Mouse (Mus musculus) gastrocnemius, postnatal 25 days (tissue): Measurements from ENCODE around the gene Rapgef4. TPM values are rescaled to one million over a fixed set of nuclear protein-coding genes. Genes with fewer than 3 reads are reported as not detected.

ENCODE experiments used
- DNase-seq: peaks from one replicate; pipeline ENCODE4 v3.0.0; 2022
- total RNA-seq, 2 experiments: library from RNA; stranded (reverse); gene quantifications; 1 replicate in 1 of 2; 2 replicates in 1 of 2; pipeline ENCODE4 v1.2.3; 2021

The Rapgef4 gene
- total RNA-seq, 2 experiments from 2014 or later: 1.8 to 2.3 TPM

DNA sequence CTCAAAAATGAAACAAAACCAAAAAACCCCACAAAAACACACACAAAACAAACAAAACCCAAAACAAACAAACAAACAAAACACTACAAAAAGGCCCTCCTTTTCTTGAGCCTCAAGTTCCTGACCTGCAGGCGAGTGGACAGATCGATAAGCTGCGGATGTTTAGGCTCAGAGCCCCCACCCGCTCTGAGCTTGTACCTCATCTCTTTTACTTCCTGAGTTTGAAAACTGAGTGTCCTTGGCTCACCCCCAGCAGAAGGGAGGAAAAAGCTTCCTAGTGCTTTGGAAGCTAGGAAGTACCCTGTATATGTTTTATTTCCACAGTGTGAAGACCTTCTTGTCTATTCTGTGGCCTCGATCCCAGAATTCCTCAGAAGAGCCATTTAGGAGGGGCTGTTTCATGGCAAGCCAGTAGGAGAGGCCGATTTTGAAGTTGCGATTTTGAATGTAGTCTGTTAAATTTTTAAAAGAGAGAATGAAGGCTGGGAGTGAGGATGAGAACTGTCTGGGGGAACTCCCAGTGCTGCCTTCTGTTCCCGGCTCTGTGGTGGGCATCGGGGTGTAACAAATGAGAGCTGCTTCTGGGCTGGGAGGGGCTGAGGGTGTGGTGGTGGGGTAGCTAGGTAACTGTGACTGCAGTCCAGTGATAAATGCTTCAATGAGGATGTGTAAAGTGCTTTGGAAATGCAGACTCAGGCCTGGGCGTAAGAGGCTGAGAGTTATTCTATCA is 2.0 kb downstream of the Rapgef4 start:
- DNase-seq: no peak

DNA sequence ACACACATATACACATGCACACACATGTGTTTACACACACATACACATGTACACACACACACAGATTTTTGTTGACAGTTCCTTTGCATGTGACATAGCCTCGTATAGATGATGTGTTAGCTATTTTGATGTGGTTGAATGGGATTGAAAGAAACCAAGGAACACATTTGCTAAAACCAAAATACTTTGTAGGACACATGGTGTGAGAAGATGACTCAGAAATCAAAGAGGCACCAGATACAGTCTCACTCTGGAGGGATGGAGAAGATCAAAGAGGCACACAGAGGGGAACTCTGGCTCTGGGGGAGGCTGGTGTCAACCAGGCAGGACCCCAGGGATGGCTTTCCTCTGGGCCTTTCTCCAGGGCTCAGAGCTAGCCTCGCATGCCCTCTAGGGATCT is 4.7 kb downstream of the Rapgef4 start:
- DNase-seq: no peak

DNA sequence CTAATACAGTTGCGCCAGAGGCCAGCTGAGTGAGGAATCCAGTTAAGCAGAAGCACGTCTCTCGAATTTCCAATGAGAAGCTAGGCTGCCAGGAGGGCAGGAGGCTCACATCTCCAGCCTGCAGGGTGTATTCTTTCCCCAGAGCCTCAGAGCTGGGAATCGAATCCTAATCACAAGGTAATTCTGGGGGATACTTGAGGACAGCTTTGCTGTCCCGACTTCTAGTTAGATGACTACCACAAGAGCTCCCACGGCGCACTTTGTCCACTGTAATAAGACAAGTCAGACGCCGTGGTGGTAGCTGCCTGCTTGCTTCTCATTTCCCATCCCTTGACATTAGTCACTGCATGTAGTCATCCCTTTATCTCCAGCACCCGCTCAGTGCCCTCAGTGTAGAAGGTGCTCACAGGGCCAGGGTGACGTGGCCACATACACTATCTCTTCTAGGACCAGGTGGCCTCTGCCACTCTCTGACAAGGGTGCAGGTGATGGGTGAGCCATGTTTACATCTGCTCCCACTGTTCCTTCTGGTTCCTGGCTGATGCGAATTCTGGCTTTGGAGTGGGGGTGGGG is 5.3 kb downstream of the Rapgef4 start:
- no peak for DNase-seq

DNA sequence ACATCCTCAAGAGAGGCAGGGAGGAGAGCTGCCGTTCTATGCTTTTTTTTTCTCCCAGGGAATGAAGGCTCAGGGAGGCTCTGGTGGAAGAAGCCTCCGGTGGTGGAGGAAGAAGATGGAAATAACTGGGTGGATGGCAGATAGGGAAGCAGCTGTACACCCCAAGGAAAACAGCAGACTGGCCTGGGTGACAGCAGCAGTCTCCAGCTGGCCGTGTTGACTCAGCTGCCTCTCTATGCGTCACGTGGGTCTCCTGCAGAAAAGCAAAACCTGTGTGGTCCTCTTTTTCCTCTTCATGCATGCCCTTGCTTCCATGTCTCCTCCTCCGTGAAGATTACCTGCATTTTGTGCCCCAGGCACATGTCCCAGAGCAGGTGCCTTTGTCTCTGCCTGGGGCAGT is 7.5 kb downstream of the Rapgef4 start:
- no peak for DNase-seq

DNA sequence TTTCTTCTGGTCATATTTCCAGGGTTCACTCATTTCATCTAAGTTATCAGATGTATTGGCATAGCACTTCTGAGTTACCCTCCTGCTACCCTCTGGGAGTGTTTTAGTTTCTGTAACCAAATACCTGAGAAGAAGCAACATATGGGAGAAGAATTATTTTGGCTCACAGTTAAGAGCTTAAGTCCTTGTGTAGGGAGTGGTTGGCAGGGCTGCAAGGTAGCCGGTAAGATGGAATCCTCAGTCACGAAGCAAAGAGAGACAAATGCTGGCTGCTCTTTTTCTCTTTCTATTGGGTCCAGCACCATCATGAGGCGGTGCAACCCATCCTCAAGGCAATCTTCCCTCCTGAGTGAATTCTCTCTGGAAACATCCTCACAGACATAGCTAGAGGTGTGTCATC is 11.1 kb downstream of the Rapgef4 start:
- no peak for DNase-seq

DNA sequence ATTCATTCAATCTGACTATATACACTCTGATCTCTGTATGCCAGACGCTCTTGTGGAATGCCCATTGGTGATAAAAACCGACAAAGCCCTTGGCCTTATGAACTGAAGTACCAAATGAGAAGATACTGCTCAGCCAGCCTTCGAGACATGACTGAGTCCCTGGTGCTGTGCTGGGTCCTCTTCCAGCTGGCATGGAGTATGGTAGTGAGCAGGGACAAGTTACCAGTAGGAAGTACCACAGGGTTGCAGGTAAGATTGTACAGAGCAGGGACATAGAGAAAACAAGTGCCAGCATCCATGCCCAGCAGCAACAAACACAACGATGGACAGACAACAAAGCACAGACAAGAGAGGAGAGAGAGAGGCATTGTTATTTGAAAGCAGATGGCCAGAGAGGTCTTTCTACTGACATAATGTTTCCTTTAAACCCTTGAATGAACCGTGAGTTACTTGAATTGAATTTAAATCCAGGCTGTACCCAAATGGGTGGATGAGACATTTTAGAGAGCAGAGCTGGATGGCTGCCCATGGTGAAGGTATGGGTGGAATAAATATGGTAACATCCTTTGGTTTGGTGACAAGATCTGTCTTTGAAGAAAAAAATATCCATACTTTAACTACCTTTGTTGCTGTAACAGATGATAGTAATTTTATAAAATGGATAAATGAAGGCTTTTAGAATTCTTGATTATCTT is 12.8 kb downstream of the Rapgef4 start:
- no peak for DNase-seq

DNA sequence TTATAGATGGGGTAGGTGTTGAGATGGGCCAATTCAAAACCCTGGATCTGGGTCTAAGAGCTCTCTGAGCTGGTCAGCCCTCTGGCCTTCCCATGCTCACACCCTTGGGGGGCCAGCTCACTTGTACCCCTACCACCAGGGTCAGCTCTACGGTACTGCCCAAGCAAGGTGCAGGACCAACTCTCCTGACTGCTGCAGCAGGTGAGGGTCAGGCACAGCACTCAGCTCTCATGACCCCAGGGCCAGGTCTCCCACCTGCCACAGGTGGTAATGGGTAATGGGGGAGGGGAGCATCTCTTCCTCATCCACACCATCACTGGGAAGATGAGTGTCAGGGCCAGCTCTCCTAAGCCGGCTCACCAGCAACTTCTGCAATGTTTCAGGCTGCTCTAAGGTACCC is 17.5 kb downstream of the Rapgef4 start:
- no peak for DNase-seq

DNA sequence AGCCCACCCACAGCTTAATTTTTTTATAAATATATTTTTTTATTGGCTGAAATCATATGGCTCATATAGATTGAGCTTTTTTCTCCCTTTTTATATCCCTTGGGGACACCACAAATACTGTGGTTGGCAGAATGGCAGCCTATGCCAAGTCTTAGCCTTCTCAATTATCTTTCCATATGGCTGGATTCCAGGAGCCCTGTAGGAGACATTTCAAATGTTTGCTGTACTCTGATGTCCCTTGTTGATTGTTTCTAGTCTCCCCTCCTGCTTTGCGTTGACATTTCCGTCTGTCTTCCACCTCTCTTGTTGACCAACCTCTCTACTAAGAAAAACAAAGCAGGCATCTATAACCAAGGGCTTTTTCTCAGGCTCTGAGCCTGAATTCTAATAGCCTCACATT is 19.1 kb downstream of the Rapgef4 start:
- no peak for DNase-seq

DNA sequence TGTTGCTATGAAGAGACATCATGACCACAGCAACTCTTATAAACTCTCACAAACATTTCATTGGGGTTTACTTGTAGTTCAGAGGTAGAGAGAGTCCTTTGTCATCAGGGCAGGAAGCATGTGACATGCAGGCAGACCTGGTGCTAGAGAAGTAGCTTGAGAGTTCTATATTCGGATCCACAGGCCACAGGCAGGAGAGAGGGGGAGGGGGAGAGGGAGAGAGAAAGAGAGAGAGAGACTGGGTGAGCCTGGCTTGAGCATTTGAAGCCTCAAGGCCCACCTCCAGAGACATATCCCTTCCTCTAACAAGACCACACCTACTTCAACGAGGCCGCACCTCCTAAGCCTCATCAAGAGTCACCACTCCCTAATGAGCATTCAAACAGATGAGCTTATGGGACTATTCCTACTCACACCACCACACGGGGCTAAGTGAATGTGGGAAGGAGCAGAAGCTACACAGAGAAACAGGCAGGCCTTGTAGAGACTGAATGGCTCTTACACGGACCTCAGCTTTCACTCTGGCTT is 21.9 kb downstream of the Rapgef4 start:
- no peak for DNase-seq

DNA sequence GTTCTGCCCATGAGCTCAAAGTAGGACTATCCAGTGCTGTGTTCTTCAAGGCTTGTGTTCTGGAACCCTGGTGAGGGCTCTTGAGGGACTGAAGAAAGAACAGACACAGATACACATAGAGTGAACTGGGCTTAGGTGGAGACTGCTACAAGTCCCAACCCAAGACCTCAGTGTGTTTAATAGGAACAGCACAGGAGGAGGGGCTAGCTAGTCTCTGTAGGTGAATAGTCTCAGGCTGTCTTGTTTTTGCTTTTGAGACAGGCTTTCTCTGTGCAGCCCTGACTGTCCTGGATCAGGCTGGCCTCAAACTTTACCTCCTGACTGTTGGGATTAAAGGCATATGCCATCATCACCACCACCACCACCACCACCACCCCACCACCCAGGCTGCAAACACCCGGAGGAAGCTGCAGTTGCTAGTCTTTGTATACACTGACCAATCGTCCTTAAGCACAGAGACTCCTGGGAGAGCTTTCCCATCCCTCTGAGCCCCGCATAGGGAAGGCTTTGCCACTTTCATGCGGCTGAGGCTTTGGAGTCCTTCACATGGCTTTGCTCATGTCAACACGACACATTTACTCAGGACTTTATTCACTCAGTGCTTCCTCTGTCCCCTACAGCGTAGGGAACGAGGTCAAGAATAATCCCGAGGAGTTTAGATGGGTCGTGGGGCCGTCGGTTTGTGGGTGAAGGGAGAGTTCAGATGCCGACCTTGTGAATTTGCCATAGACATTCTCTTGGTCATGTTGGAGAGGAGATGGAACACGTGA is 22.9 kb downstream of the Rapgef4 start:
- DNase-seq: no peak

DNA sequence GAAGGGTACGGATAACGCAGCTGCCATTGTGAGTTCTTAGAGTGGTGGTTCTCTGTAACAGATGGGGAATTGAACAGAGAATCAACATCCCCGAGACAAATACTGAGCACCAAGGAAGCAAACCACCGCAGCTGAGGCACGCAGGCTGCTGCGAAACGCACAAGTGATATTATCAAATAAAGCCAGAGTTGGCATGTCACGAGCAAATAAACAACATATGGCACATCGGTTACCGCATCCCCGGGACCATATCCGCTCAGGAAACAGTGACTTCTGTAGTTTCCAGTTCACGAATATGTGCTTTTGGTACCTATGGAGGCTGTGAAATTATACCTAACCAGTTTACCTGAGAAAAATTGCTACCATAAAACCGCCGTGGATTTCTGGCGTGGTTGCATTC is 24.0 kb downstream of the Rapgef4 start:
- no peak for DNase-seq

DNA sequence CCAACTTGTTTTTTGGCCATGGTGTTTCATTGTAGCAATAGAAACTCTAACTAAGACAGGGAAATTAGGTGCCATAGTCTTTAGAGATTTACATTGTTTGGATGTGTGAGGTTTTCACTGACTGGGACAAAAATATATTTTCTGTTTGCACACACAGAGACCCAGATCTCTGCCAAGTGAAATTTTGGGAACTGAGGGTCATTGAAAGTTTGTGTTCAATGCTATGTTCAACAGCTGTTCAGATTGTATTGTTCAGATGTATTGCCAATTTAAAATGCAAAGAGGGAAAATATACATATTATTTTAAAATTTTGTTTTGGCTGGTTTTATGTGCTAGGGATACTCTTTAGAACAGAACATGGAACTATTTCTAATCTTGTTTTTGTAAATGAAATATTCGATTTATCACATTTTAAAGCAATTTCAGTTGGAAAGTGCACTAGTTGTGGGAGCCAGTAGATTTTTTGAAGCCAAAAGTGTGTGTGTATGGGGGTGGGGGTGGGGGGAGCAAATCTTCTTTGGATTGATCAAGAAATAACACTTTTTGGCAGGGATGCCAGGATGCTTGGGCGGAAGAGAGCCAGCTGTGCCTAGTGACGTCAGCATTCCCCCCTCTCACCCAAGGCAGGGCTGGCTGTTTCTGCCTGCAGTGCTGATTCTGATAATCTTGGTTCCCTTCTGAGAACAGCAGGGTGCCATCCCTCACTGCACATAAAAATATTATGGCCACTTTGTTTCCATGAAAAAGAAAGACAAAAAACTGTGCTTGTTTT is 28.6 kb downstream of the Rapgef4 start:
- no peak for DNase-seq

DNA sequence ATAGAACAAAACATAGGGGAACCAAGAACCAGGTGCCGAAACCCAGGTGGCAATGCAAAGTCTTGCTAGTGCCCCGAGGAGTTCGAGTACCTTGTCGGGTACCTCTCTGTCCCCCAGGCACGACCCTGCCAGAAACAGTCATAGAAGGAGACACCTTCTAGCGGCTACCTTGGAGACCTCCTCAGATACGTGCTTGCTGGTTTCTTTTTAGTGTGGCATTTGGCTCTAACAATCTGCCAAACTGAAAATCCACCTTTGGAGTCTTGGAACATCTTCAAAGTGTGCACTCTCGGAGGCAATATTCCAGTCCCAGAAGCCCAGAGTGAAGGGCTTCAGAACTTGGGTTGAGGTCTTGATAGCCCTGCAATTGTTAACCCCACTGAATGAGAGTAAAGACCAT is 34.3 kb downstream of the Rapgef4 start:
- DNase-seq: no peak

DNA sequence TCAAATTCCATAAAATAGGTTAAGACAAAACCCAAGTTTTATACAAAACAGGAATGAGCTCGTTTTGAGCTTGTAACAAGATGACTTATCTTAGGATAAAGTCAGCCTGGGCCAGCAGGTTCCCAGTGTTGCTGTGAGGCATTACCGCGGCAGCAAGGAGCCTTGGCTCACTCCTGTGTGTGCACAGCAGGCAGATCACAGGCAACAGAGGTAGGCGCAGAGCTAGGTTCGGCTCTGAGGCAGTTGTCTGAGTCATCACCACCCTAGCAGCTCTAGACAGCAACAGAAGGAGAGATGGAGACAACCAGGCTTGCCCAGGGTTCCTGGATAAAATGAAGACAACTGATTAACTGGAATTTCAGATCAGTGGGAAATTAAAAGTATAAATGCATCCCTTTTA is 35.0 kb downstream of the Rapgef4 start:
- DNase-seq: no peak

DNA sequence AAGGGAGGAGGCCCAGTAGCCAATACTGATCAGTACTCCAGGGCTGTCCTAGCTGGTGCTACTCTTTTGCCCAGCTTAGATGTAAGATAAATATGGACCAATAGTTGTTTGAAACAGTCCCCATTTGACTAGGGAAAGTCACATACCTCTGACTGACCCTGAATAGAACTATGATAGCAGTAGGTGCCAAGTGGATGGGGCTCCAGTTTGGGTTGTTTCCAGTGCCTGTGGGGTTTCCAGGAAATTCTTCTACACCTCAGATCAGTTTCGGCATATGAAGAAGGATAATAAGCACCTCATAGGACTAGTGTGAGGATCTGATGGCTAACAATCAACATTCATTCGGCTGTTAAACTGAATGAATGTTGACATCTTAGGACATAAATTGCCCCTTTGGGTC is 36.1 kb downstream of the Rapgef4 start:
- no peak for DNase-seq

DNA sequence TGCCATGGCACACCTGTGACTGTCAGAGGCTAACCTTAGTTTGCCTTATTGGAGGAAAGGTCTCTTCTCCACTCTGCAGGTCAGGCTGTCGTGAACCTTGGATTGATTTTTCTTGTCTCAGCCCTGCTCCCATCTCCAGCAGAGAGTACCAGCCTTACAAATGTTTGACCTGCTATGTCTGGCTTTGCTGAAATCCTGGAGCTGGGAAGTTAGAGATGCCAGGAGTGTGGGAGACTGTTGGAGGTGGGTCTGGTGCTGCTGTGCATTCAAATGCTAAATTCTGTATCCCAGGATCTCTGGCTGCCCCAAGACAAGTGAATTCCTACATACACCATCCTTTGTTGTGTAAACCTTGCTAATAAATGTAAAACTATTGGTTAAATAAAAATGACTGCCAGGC is 37.7 kb downstream of the Rapgef4 start:
- no peak for DNase-seq

DNA sequence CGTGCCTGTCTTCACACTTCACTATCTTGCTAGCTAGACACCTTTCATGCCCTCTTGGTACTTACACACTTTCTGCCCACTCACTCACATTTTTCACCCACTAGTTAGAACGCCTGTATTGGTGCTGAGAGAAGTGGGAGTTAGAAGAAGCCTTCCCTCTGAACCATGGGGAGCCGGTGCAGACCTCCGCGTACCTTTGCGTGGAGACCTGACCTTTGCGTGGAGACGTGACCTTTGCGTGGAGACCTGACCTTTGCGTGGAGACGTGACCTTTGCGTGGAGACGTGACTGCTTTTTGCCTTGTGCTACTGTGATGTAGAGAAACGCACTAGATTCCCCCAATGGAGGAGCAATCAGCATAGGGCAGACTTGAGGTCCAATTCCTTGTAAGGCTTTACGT is 39.7 kb downstream of the Rapgef4 start:
- no peak for DNase-seq

DNA sequence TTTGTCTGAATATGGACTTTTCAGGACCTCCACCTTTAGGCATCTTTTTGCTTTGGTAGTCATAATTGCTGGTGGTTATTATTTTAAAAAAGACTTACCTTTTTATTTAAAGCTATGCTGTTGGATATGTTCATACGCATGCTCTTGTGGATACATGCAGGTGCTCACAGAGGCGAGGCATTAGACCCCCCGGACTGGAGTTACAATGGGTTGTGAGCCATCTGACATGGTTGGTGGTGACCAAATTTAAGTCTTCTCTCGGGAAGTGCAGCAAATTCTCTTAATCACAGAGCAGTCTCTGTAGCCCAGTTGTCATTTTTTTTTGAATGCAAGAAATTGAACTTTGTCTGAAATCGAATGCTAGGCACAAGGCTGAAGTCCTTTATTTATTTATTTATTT is 40.4 kb downstream of the Rapgef4 start:
- no peak for DNase-seq

DNA sequence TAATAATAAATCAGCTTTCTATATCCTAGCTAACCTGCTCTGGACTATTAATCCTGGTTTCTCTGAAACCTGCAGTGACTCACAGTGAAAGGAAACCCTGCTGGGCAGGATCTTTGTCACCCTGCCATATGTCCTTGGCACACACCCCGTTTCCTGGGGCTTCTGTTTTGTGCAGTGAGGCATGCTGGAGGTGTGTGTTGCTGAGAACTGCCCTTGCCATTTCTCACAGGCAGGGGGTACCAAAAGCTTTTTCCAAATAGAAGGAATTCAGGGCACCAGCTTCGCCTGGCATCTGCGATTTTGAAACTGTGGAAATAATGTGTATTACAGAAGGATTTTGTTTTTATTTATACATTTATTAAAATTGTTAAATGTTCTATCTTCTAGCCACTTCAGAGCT is 40.8 kb downstream of the Rapgef4 start:
- DNase-seq: peak; percentile 15

DNA sequence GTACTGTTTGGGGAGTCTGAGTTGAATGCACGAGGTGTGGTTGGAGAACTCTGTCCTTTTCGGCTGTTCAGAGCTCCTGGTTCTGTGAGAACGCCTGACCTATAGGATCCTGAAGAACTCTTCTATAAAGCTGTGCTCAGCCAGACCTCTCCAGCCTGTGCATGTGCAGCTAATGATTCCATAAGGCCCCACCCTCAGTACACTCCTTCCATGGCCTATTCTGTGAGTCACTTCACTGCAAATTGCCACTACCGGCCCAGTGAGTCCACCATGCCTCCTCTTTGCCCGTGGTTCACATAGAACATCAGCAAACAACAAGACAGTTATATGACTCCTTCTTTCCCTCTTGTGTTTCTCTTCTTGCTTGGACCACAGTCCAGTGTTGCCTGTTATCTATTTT is 42.8 kb downstream of the Rapgef4 start:
- no peak for DNase-seq

DNA sequence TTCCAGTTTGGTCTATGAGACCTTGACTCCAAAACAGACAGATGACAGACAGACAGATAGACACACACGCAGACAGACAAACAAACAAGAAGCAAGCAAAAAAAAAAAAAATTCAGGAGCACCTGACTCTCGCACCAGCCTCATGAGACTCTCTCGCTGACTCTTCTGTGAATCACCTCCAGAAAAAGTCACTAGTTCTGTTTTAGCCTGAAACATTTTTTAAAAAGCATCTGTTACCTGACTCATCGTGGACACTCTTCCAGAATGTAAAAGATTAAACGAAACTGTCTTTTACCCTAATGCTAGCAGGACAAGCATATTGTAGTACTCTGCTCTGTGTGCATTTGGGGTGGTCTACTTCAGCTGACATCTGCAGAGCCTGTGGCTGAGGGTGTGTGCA is 44.6 kb downstream of the Rapgef4 start:
- DNase-seq: no peak

DNA sequence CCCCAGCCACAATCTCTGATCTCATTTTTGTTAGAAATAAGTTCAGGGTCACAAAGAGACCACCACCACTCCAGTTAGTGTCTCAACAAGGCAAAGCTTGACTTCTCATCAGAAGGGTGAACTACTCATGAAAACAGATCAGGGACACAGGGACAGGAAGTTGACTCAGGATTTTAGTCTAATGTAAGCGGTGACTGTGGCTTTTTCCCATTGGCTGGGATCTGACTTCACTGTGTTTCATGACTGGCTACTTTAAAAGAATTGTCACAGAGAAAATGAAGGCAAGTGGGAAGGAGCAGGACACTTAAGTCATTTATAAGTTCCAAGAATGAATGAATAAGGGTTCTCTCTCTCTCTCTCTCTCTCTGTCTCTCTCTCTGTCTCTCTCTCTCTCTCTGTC is 45.5 kb downstream of the Rapgef4 start:
- DNase-seq: no peak
